Mouse (Mus musculus) embryonic facial prominence, embryonic 11.5 days (tissue): ENCODE results near the gene Atxn7l2. TPM values are rescaled to one million over a fixed set of nuclear protein-coding genes. Genes with fewer than 3 reads are reported as not detected.
A peak's percentile ranks its signal among the peaks of the same experiment; 100 is the strongest.

Experiments used
- ATAC-seq: fragments of 200-750 bp; cut with Nextera tagmentation; replicated peaks from 2 replicates; pipeline ENCODE4 v1.8.0; 2017; ENCODE audit warnings: low read depth; ENCODE audit not compliant: insufficient number of reproducible peaks, low FRiP score, low TSS enrichment
- DNase-seq: peaks from one replicate; pipeline ENCODE4 v3.0.0-alpha.2; 2015; ENCODE audit warnings: low spot score
- H3K27ac ChIP-seq: fragments of 300-500 bp; sonication (generic); replicated peaks from 2 replicates; pipeline ENCODE4 v1.5.1; 2014; ENCODE audit warnings: mild to moderate bottlenecking, low read depth, low read length, control low read depth
- H3K27me3 ChIP-seq: fragments of 300-500 bp; sonication (generic); 2 replicates; pipeline ENCODE4 v1.6.1; 2014; ENCODE audit warnings: mild to moderate bottlenecking, low read length, moderate library complexity, mixed read lengths; ENCODE audit not compliant: control insufficient read depth, insufficient read depth
- H3K36me3 ChIP-seq: fragments of 300-500 bp; sonication (generic); replicated peaks from 2 replicates; pipeline ENCODE4 v1.6.1; 2014; ENCODE audit warnings: low read depth, mild to moderate bottlenecking, low read length, moderate library complexity, mixed read lengths; ENCODE audit not compliant: control insufficient read depth, insufficient read depth
- H3K4me1 ChIP-seq: fragments of 300-500 bp; sonication (generic); 2 replicates; pipeline ENCODE4 v1.6.1; 2014; ENCODE audit warnings: low read length, mixed read lengths; ENCODE audit not compliant: control insufficient read depth, insufficient read depth
- H3K4me2 ChIP-seq: fragments of 300-500 bp; sonication (generic); 2 replicates; pipeline ENCODE4 v1.6.1; 2014; ENCODE audit warnings: low read depth, mild to moderate bottlenecking, control low read depth, low read length, moderate library complexity
- H3K4me3 ChIP-seq: fragments of 300-500 bp; sonication (generic); 2 replicates; pipeline ENCODE4 v1.5.1; 2014; ENCODE audit warnings: low read depth, low read length, control low read depth
- H3K9ac ChIP-seq: fragments of 300-500 bp; sonication (generic); replicated peaks from 2 replicates; pipeline ENCODE4 v1.6.1; 2014; ENCODE audit warnings: mild to moderate bottlenecking, control low read depth, low read length
- H3K9me3 ChIP-seq: fragments of 300-500 bp; sonication (generic); replicated peaks from 2 replicates; pipeline ENCODE4 v1.6.1; 2016; ENCODE audit warnings: mild to moderate bottlenecking, low read length, inconsistent platforms, mixed read lengths; ENCODE audit not compliant: control insufficient read depth
- WGBS: fragments of 180-500 bp; shearing (Covaris S2); extraction: QIAGEN DNeasy Blood & Tissue Kit; methylation state at CpG from one replicate; pipeline ENCODE4 v1.1.7; 2014; 5-methylcytosine and 5-hydroxymethylcytosine counted together
- polyA plus RNA-seq: library from polyadenylated mRNA; unstranded; fragments of >200 nt; fragmentation: Nextera tagmentation; extraction: Ambion mirVana; gene quantifications from 2 replicates; pipeline ENCODE4 v1.2.1, GENCODE M21; 2014

The Atxn7l2 gene
- polyA plus RNA-seq, 1 experiment from 2014 or later = 17.6 TPM

DNA sequence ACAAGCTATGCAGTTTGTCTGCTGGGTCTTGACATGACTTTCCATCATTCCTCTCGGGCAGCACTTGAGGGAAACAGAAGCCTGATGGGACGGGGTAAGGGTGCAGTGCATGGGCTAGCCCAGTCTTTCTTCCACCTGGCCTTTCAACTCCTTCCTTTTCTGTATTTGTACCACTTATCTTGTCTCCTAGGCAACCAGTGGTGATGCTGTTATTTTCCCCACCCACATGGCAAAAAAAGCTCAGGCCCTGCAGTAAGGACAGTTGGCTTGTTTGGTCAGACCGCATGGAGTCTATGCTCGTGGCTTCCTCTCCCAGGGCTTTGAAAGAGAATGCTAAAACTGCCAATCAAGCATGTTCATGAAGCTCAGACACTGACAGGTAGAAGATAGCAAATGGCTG lies 17.0 kb downstream of the Atxn7l2 start:
- no peak overlapping the region for H3K27ac ChIP-seq
- H3K9me3 ChIP-seq = no peaks in the 10 kb centered on the region
- DNase-seq (no peak), ATAC-seq (no peak)
- no peak overlapping the region for H3K4me3 ChIP-seq
- H3K36me3 ChIP-seq = no peaks in the 10 kb centered on the region
- H3K9ac ChIP-seq = no peak overlapping the region
- WGBS = 78% methylated on average over 4 of the region's 4 CpGs
- no peak overlapping the region for H3K4me2 ChIP-seq
- H3K27me3 ChIP-seq = no peaks in the 10 kb centered on the region
- 0 out of 2 replicates have a peak, but pooled peaks cover 2% of the 10 kb centered on the region for H3K4me1 ChIP-seq

DNA sequence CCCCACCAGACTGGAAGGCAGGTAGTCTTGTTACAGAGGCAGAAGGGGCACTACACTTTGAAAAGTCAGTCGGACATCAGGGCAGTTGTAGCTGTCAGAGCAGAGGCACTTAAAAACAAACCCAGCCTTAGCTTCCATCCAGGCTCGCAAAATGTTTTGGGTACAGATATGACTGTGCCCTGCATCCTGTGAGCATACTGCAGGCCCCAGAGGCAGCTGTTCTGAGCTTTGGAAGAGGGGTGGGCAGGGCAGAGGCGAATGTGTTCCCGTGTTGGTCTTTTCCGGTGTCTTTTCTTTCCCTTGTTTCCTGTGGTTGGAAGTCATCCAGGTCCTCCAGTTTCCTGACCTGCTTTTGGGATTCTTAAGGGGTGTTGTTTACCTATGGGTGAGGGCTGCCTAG lies 20.8 kb downstream of the Atxn7l2 start:
- 72% methylated on average over 5 of the region's 5 CpGs for WGBS

DNA sequence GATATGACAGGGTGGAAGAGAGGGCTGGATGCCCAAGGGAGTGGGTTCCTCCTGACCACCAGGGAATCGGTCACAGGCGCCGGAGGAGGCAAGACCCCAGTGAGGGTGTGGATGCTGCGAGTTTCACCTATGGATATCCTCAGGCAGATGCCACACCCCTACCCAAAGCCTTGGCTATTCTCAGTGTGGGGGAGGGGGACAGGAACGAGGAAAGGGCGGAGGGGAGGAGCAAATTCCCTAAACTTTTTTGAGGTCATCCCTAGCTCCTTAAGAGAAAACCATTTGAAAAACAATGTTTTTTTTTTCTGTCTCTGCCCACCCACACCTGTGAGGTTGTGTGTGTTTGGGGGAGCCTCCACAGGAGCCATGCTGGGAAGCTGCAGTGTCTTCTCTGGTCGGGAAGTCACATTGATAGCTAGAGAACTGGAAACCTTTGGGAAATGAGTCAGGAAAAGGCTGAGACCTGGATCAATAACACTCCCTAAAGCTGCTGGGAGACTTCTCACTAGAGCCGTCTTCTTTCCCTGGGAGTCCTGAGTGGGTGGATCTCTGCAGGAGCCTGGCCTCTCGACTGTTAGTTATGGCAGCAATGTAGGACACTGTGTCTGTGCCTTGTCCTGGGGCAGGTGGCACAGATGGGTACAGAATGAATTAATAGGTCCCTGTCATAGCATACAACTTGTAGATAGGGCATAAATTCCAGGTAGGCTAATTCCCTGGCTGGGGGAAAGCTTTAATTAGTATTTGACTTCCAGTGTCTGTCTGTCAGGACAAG lies 21.8 kb downstream of the Atxn7l2 start:
- H3K27ac ChIP-seq = no peak overlapping the region
- ATAC-seq (no peak), DNase-seq (no peak)
- H3K4me3 ChIP-seq = no peak overlapping the region
- no peak overlapping the region for H3K9ac ChIP-seq
- no peaks in the 10 kb centered on the region for H3K9me3 ChIP-seq
- peaks cover 4% of the 10 kb centered on the region; the same call in 1 of the 2 replicates for H3K4me1 ChIP-seq
- no peak overlapping the region for H3K4me2 ChIP-seq
- peaks cover 6% of the 10 kb centered on the region; the same call in 1 of the 2 replicates for H3K27me3 ChIP-seq
- WGBS = 70% methylated on average over 9 of the region's 9 CpGs
- no peaks in the 10 kb centered on the region for H3K36me3 ChIP-seq

More for the DNA sequence above, 20.8 kb downstream of the Atxn7l2 start:
- Histone ChIP-seq H3K27ac (no peak overlapping the region), H3K4me2 (no peak overlapping the region), H3K4me3 (no peak overlapping the region), H3K9me3 (no peaks in the 10 kb centered on the region), H3K27me3 (peaks cover 6% of the 10 kb centered on the region; the same call in 1 of the 2 replicates), H3K9ac (no peak overlapping the region), H3K4me1 (peaks cover 4% of the 10 kb centered on the region; the same call in 1 of the 2 replicates), H3K36me3 (no peaks in the 10 kb centered on the region)
- no peak for DNase-seq
- no peak for ATAC-seq

DNA sequence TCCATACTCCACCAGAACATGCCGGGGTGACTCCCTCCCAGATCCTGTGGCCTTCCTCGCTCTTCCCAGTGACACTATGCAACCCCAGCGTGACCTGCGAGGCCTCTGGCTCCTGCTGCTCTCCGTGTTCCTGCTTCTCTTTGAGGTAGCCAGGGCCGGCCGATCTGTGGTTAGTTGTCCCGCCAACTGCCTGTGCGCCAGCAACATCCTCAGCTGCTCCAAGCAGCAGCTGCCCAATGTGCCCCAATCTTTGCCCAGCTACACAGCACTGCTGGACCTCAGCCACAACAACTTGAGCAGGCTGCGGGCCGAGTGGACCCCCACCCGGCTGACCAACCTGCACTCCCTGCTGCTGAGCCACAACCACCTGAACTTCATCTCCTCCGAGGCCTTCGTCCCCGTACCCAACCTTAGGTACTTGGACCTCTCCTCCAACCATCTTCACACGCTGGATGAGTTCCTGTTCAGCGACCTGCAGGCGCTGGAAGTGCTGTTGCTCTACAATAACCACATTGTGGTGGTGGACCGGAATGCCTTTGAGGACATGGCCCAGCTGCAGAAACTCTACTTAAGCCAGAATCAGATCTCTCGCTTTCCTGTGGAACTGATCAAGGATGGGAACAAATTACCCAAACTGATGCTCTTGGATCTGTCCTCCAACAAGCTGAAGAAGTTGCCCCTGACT lies 23.5 kb downstream of the Atxn7l2 start:
- Histone ChIP-seq H3K9ac (no peak overlapping the region), H3K27ac (no peak overlapping the region), H3K4me1 (peaks cover 4% of the 10 kb centered on the region; the same call in 1 of the 2 replicates), H3K4me2 (peak overlapping the region; percentile 96), H3K9me3 (no peaks in the 10 kb centered on the region), H3K27me3 (peaks cover 6% of the 10 kb centered on the region; the same call in 1 of the 2 replicates), H3K36me3 (no peaks in the 10 kb centered on the region), H3K4me3 (peak overlapping the region; percentile 69)
- DNase-seq (no peak), ATAC-seq (0 out of 2 replicates have a peak, but pooled peaks have one; percentile 8)
- WGBS = 47% methylated on average over 20 of the region's 20 CpGs

DNA sequence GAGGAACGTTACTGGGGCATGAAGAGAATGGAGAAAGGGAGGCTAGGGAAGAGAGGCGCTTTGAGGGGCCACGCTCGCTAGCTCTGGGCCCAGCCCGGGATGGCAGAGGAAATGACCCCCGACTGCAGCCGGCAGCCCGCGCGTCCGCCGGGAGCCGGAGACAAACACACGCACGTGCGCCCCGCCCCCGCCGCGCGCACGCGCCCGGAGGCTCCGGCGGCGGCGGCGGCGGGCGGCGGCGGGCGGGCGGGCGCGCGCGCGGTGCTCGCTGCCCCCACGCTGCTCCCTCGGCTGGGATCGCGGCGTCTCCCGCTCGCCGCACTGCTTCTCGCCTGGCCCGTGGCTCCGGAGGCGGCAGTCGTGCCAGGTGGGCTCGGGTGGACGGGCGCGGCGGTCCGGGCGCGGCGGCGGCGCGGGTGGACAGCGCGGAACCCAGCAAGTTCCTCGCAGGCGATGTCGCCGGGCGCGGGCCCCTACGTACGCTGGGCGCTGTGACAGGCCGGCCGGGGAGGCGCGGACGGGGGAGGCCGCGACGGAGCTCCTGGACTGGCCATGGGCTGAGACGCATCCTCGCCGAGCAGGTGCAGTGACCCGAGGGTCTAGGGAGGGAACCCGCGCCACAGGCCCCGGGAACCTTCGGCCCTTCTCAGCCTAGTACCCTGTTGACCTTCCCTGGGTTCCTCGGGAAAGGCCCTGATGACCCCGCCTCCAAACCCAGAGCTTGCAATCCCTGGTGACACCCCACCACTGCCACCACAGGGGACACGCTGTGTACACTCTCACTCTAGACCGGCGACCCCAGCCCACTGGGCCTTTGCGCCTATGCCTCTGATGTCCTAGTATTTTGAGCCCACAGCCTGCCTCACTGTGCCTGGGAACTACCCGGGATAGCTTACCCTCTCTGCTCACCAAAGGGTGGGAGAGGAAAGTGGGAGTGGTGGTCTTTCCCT lies 24.4 kb downstream of the Atxn7l2 start, which contains the start of gene Amigo1:
TSS of gene Amigo1 (plus strand) at position 238 of the 950 bp plus-strand sequence.
- Histone ChIP-seq H3K9ac (peak within 1 kb of the TSS; percentile 69), H3K36me3 (no peaks in the 10 kb centered on the region), H3K27me3 (peaks cover 6% of the 10 kb centered on the region; the same call in 1 of the 2 replicates), H3K27ac (no peak within 1 kb of the TSS), H3K4me2 (peak within 1 kb of the TSS; percentile 96), H3K4me3 (peak within 1 kb of the TSS; percentile 69), H3K4me1 (peaks cover 4% of the 10 kb centered on the region; the same call in 1 of the 2 replicates), H3K9me3 (no peaks in the 10 kb centered on the region)
- DNase-seq (peak; percentile 64), ATAC-seq (peak; percentile 68; the same call in 1 of the 2 replicates)
- WGBS = 1% methylated on average over 61 of the region's 100 CpGs

DNA sequence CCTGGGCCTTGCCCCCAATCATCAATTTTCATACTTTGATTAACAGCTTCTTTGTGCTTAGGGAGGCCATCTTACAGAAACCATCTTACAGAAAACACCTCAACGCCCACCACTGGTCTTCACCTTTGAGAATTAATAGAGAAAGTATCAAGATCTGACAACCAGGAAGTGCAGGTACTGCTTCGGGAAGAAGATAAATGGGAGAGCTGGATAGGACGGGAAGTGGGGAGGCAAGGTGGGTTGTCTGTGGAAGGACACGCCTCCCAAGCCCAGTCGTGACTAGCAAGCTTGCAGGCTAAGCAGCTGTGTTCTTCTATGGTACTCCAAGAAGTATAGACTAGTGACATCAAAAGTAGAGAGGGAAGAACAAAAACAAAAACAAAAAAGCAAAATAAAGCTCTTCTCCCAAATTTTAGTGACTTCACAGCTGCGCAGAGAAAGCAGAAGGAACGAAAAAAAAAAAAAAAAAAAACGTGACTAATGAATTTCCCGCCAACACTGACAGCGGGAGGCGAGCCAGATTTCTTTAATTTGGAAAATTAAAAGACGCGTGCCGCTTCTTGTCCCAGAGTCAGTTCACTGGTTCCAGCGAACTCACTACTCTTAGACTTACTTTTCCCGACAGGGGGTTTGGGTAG lies 25.2 kb downstream of the Atxn7l2 start:
- Histone ChIP-seq H3K9ac (peak overlapping the region; percentile 34; the same call in 1 of the 2 replicates), H3K27ac (no peak overlapping the region), H3K4me1 (peaks cover 4% of the 10 kb centered on the region; the same call in 1 of the 2 replicates), H3K4me3 (peak overlapping the region; percentile 69), H3K27me3 (peaks cover 6% of the 10 kb centered on the region; the same call in 1 of the 2 replicates), H3K36me3 (no peaks in the 10 kb centered on the region), H3K4me2 (peak overlapping the region; percentile 96), H3K9me3 (no peaks in the 10 kb centered on the region)
- 4% methylated on average over 16 of the region's 16 CpGs for WGBS
- no peak for DNase-seq
- ATAC-seq = no peak

DNA sequence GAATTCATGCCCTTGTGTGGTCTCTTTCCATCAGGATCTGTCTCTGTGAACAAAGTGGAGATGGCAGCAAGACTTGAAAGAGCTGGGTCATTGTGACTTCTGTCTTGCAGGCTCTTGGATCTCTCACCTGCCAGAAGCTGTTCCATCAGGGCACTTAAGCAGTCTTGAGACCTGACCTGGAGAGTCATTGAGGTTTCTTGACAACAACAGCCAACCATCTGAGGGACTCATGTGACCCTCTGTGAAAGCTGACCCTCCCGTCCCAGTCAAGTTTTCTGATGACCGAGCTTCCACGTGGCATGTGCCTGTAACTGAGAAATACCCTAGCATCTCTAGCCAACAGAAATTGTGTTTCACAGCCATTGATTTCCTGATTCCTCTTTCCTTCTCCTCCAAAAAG lies 26.0 kb downstream of the Atxn7l2 start:
- DNase-seq = no peak
- Histone ChIP-seq H3K27ac (no peak overlapping the region), H3K4me2 (no peak overlapping the region), H3K4me3 (no peak overlapping the region), H3K9ac (no peak overlapping the region), H3K4me1 (peaks cover 4% of the 10 kb centered on the region; the same call in 1 of the 2 replicates), H3K9me3 (no peaks in the 10 kb centered on the region), H3K27me3 (peaks cover 6% of the 10 kb centered on the region; the same call in 1 of the 2 replicates), H3K36me3 (no peaks in the 10 kb centered on the region)
- ATAC-seq = no peak
- 69% methylated on average over 3 of the region's 3 CpGs for WGBS
